Mouse (Mus musculus): ENCODE measurements around the gene Ppp1r13b. TPM values are rescaled to one million over a fixed set of nuclear protein-coding genes. Genes with fewer than 3 reads are reported as not detected.
"Not testable (repeated sequence)": the region's sequence is repeated elsewhere in the genome, so short reads cannot be mapped to it uniquely, and the experiment has no call there.

Gene Ppp1r13b
- polyA plus RNA-seq (2014; fragmentation: Nextera tagmentation; extraction: Ambion mirVana), result 6.0 and 6.8 TPM in 2 replicates

DNA sequence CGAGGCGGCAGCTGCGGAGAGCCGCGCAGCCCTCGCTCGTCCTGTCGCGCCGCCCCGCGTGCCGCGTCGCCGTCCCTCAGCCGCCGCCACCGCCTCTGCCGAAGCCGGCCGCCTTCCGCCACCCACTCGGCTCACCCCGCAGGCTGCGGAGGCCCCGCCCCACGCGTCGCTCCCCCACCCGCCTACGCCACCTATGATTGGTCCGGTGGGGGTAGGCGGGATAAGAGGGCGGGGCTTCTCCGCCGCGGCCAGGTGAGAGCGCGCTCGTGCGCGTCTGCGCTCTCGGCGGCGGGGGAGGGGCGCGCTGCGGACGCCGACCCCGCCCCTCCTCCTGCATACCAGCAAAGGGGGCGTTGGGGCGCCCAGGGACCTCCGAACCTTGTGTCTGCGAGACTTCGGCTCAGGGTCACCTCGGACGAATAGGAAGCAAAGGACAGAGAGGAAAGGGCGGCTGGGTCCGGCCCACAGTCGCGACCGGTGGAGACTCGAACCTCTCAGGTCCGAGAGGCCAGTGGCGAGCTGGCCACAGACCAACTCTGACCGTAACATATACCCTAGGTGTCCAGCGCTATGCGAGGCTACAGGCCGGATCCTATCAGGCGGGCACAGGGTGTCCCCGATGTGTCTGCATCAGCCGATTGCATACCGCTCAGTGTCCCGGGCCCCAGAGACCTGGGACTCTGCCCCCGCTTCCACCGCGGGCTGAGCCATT is at the start of gene Ppp1r13b:
Ppp1r13b (minus strand) TSS at position 141 of the 712 bp plus-strand sequence.
- Histone ChIP-seq H3K27me3 (ENCODE audit: control insufficient read depth, insufficient read depth, low read length) (0 out of 2 replicates have a peak, but pooled peaks cover 2% of the 10 kb centered on the region), H3K4me3 (ENCODE audit: low read depth, low read length) (peak within 1 kb of the TSS; percentile 84), H3K27ac (replicated peaks; ENCODE audit: low read depth, low read length) (peak within 1 kb of the TSS; percentile 20; the same call in 1 of the 2 replicates), H3K4me2 (ENCODE audit: low read depth, low read length) (peak within 1 kb of the TSS; percentile 96), H3K9ac (replicated peaks; ENCODE audit: low read length) (peak within 1 kb of the TSS; percentile 78), H3K9me3 (replicated peaks; ENCODE audit: control insufficient read depth, low read length) (no peaks in the 10 kb centered on the region), H3K36me3 (replicated peaks; ENCODE audit: control insufficient read depth, insufficient read depth, low read depth, low read length) (no peaks in the 10 kb centered on the region), H3K4me1 (ENCODE audit: control insufficient read depth, insufficient read depth, low read length) (no peaks in the 10 kb centered on the region)
- peak; percentile 93 for DNase-seq (ENCODE audit: low spot score)
- ATAC-seq (replicated peaks; ENCODE audit: insufficient number of reproducible peaks, low FRiP score, low TSS enrichment, low read depth), result peak; percentile 85
- under 1% methylated on average over 53 of the region's 80 CpGs for WGBS

DNA sequence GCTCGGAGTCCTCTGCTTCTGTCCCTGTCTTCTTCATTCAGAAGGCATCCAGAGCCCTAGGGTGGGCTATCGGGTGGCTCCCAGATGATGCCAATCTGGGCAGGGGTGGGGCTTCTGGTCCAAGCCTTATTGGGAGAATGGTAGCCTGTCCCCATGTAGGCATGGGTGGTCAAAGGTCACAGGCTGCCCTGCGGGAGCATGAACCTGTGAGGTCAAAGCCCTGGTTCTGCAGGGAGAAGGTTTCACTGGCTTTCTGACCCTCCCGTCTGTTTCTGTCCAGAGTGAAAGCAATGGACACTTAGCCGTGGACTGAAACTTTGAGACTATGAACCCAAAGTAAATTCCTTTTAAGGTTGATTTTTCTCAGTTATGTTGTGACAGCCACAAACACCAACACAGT is 48.3 kb upstream of the Ppp1r13b start:
- Histone ChIP-seq H3K36me3 (replicated peaks; ENCODE audit: control insufficient read depth, insufficient read depth, low read depth, low read length) (peaks cover 13% of the 10 kb centered on the region), H3K4me3 (ENCODE audit: low read depth, low read length) (no peak overlapping the region), H3K9me3 (replicated peaks; ENCODE audit: control insufficient read depth, low read length) (no peaks in the 10 kb centered on the region), H3K4me2 (ENCODE audit: low read depth, low read length) (no peak overlapping the region), H3K27me3 (ENCODE audit: control insufficient read depth, insufficient read depth, low read length) (no peaks in the 10 kb centered on the region), H3K27ac (replicated peaks; ENCODE audit: low read depth, low read length) (no peak overlapping the region), H3K4me1 (ENCODE audit: control insufficient read depth, insufficient read depth, low read length) (no peaks in the 10 kb centered on the region), H3K9ac (replicated peaks; ENCODE audit: low read length) (no peak overlapping the region)
- DNase-seq (ENCODE audit: low spot score), result no peak
- ATAC-seq (replicated peaks; ENCODE audit: insufficient number of reproducible peaks, low FRiP score, low TSS enrichment, low read depth), result no peak
- 60% methylated on average over 5 of the region's 5 CpGs for WGBS

DNA sequence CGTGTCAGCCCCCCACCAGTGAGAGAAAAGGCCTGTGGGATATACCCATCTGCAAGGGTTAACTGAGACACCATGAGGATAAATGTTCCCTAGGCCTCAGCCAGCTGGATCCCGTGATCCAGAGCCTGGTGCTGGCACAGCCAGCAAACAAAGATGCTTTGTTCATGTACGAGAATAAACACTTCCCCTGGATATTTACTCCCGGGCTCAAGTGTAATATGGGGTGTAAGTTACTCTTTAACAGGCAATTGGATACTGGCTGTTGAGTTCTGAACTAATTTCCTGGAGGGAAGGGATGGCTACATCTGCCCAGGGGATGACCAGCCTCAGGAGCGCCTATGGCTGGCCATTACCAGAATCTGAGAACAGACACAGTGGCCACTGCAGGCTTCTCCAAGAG is 43.8 kb upstream of the Ppp1r13b start:
- Histone ChIP-seq H3K4me1 (ENCODE audit: control insufficient read depth, insufficient read depth, low read length) (no peaks in the 10 kb centered on the region), H3K9me3 (replicated peaks; ENCODE audit: control insufficient read depth, low read length) (no peaks in the 10 kb centered on the region), H3K27me3 (ENCODE audit: control insufficient read depth, insufficient read depth, low read length) (no peaks in the 10 kb centered on the region), H3K9ac (replicated peaks; ENCODE audit: low read length) (no peak overlapping the region), H3K4me3 (ENCODE audit: low read depth, low read length) (no peak overlapping the region), H3K27ac (replicated peaks; ENCODE audit: low read depth, low read length) (no peak overlapping the region), H3K4me2 (ENCODE audit: low read depth, low read length) (no peak overlapping the region), H3K36me3 (replicated peaks; ENCODE audit: control insufficient read depth, insufficient read depth, low read depth, low read length) (no peaks in the 10 kb centered on the region)
- ATAC-seq (replicated peaks; ENCODE audit: insufficient number of reproducible peaks, low FRiP score, low TSS enrichment, low read depth), result no peak
- DNase-seq (ENCODE audit: low spot score), result no peak
- 26% methylated on average over 5 of the region's 5 CpGs for WGBS

DNA sequence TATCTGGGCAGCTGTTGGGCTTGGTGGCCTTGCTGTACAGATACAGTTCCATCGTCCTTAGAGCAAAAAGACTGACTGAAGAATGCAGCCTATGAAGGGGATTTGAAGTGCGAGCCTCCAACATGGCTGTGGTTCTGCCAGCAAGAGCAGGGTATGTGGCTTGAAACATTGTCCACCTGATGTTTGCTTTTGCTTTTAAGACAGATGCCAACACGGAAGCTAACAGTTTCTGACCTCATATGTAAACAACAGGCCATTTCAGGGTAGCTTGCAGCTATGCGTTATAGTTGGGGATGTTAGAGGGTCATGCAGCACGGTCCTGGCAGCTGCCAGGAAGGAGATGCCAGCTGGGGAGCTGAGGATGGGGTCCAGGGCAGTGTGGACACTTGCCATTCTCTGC is 42.6 kb upstream of the Ppp1r13b start:
- WGBS, result 84% methylated on average over 5 of the region's 5 CpGs
- Histone ChIP-seq H3K36me3 (replicated peaks; ENCODE audit: control insufficient read depth, insufficient read depth, low read depth, low read length) (no peaks in the 10 kb centered on the region), H3K9ac (replicated peaks; ENCODE audit: low read length) (no peak overlapping the region), H3K4me3 (ENCODE audit: low read depth, low read length) (no peak overlapping the region), H3K9me3 (replicated peaks; ENCODE audit: control insufficient read depth, low read length) (no peaks in the 10 kb centered on the region), H3K27ac (replicated peaks; ENCODE audit: low read depth, low read length) (no peak overlapping the region), H3K4me2 (ENCODE audit: low read depth, low read length) (no peak overlapping the region), H3K27me3 (ENCODE audit: control insufficient read depth, insufficient read depth, low read length) (no peaks in the 10 kb centered on the region), H3K4me1 (ENCODE audit: control insufficient read depth, insufficient read depth, low read length) (no peaks in the 10 kb centered on the region)
- ATAC-seq (replicated peaks; ENCODE audit: insufficient number of reproducible peaks, low FRiP score, low TSS enrichment, low read depth) (no peak), DNase-seq (ENCODE audit: low spot score) (no peak)

DNA sequence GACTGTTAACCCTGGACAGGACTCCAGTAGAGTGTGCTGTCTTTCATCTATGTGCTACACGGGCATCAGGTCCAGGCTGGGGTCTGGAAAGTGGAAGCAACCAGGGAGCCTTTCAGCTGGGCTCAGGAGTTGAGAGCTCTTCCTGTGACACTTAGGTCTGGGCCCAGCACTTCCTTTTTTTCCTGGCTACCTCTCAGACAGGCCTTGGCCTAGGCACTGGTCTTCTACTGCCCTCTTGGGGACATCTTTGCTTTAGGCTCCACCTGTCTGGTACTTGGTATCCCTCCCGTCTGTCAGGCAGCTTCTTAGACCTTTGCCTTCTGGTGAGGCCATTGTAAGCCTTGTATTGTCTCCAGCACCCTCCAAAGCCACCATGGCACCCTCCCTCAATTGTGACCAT is 38.8 kb upstream of the Ppp1r13b start:
- DNase-seq (ENCODE audit: low spot score) (peak; percentile 55), ATAC-seq (replicated peaks; ENCODE audit: insufficient number of reproducible peaks, low FRiP score, low TSS enrichment, low read depth) (no peak)
- Histone ChIP-seq H3K4me2 (ENCODE audit: low read depth, low read length) (no peak overlapping the region), H3K9ac (replicated peaks; ENCODE audit: low read length) (no peak overlapping the region), H3K36me3 (replicated peaks; ENCODE audit: control insufficient read depth, insufficient read depth, low read depth, low read length) (no peaks in the 10 kb centered on the region), H3K4me1 (ENCODE audit: control insufficient read depth, insufficient read depth, low read length) (peaks cover 2% of the 10 kb centered on the region), H3K27me3 (ENCODE audit: control insufficient read depth, insufficient read depth, low read length) (no peaks in the 10 kb centered on the region), H3K4me3 (ENCODE audit: low read depth, low read length) (no peak overlapping the region), H3K9me3 (replicated peaks; ENCODE audit: control insufficient read depth, low read length) (no peaks in the 10 kb centered on the region), H3K27ac (replicated peaks; ENCODE audit: low read depth, low read length) (no peak overlapping the region)
- 37% methylated on average over 2 of the region's 2 CpGs for WGBS

DNA sequence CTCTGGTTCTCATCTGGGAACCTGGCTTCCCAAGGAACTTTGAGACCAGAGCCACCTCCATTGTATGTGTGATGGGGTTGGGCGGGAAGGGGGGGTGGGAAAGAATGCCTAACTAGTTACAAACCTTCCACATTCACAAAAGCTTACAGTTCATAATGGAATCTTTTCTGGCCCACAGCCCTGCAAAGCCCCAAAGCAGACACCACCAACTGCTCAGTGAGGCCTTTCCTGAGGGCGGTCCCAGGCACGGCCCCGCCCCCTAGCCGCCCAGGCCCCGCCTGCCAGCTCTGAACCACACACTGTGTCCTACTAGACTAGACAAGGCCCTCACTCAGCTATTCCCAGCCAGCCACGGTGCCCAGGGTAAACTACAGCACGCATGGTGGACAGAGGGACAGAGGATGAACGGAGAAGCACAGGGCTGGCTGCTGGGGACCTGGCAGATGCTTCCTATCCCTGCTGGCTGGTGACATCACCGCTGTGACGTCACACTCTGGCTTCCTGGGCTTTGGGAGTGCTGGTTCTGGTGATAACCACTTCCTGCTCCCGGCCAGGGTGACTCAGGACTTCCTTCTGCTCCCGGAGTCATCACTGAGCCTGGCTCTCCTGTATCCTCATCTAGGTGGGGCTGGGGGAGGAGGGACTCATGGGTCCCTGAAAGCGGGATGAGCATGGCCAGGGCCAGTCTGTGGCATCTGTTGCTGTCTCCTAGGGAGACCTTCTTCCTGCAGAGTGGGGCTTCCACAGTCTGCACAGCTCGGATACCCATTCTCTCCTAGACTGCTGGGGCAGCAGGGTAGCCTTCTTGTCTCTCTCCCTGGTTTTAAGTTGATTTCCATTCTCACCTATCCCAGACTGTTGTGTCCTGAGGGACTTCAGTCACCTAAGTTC is 38.1 kb upstream of the Ppp1r13b start:
- peak; percentile 47; the same call in 1 of the 2 replicates for ATAC-seq (replicated peaks; ENCODE audit: insufficient number of reproducible peaks, low FRiP score, low TSS enrichment, low read depth)
- H3K36me3 ChIP-seq (replicated peaks; ENCODE audit: control insufficient read depth, insufficient read depth, low read depth, low read length); H3K4me1 ChIP-seq (ENCODE audit: control insufficient read depth, insufficient read depth, low read length); H3K4me3 ChIP-seq (ENCODE audit: low read depth, low read length); H3K9ac ChIP-seq (replicated peaks; ENCODE audit: low read length); H3K4me2 ChIP-seq (ENCODE audit: low read depth, low read length); H3K27ac ChIP-seq (replicated peaks; ENCODE audit: low read depth, low read length); H3K27me3 ChIP-seq (ENCODE audit: control insufficient read depth, insufficient read depth, low read length); DNase-seq (ENCODE audit: low spot score); H3K9me3 ChIP-seq (replicated peaks; ENCODE audit: control insufficient read depth, low read length): not testable (repeated sequence)
- WGBS, result 64% methylated on average over 7 of the region's 15 CpGs

DNA sequence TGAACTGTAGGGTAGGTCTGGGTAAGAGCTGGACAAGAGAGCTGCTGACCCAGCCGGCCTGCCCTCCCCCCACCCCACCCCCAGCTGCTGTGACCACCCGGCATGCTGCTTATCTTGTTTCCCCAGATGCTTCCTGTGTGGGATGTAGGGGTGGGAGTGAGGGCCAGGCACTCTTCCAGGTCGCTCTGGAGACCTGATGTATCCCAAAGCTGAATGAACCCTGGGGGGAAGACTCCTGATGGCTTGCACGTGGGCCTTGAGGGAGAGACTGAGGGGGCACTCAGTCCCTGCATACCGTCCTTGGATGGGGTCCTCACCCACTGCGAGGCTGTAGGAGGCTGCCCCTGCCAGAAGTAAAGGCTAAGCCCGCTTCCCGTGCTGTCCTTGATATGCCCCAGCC is 37.2 kb upstream of the Ppp1r13b start:
- H3K4me2 ChIP-seq (ENCODE audit: low read depth, low read length), result no peak overlapping the region; the same call in 1 of the 2 replicates
- H3K36me3 ChIP-seq (replicated peaks; ENCODE audit: control insufficient read depth, insufficient read depth, low read depth, low read length), result no peaks in the 10 kb centered on the region
- no peak overlapping the region for H3K9ac ChIP-seq (replicated peaks; ENCODE audit: low read length)
- 50% methylated on average over 8 of the region's 8 CpGs for WGBS
- H3K9me3 ChIP-seq (replicated peaks; ENCODE audit: control insufficient read depth, low read length), result no peaks in the 10 kb centered on the region
- H3K4me3 ChIP-seq (ENCODE audit: low read depth, low read length), result no peak overlapping the region
- no peak for DNase-seq (ENCODE audit: low spot score)
- H3K4me1 ChIP-seq (ENCODE audit: control insufficient read depth, insufficient read depth, low read length), result peaks cover 2% of the 10 kb centered on the region
- H3K27ac ChIP-seq (replicated peaks; ENCODE audit: low read depth, low read length), result no peak overlapping the region; the same call in 1 of the 2 replicates
- no peak for ATAC-seq (replicated peaks; ENCODE audit: insufficient number of reproducible peaks, low FRiP score, low TSS enrichment, low read depth)
- no peaks in the 10 kb centered on the region for H3K27me3 ChIP-seq (ENCODE audit: control insufficient read depth, insufficient read depth, low read length)

Measured in embryonic facial prominence, embryonic 11.5 days (tissue).